Mouse (Mus musculus): ENCODE data around the gene Cd300lf. TPM values are rescaled to one million over a fixed set of nuclear protein-coding genes. Genes with fewer than 3 reads are reported as not detected.

Cd300lf gene
- polyA plus RNA-seq, 1 experiment from 2014 or later, result 0.15 TPM

DNA sequence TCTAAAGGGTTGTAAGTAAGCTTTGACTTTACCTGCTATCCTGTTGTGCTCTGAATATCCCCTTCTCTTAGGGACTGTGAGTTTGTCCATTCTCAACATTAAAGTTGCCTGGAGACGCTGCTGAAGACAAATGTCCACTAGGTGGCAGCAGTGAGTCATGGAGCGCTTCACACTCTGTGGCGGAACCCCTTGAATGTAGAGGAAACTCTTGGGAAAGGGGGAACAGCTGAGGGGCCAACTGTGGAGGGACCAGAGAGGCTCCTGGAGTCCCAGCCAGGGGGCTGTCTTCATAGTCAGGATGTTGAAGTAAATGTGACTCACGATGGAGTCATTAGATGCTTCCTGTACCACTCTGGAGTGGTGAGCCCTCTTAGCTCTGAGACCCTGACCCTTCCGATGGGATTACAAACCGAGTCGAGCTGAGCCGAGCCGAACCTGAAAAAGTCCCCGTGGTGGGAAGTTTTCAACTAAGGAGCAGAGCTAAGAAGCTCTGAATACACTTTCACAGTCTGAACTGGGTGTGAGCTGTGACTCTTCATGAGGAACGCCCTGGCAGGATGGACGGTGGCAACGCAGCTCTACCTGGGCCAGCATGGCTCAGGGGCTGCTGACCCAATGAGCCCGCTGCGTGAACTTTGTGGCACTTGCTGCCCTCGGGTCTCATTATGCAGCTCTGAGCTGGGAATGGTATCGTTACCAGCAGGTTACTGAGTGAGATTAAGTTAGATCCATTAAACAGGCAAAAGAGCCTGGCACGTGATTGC, 50.2 kb downstream of the Cd300lf start:
- H3K9me3 ChIP-seq, result no peaks in the 10 kb centered on the region
- H3K4me1 ChIP-seq, result peaks cover 23% of the 10 kb centered on the region
- H3K4me2 ChIP-seq (replicated peaks), result peak overlapping the region; percentile 9; the same call in 1 of the 2 replicates
- no peak overlapping the region for H3K27ac ChIP-seq (replicated peaks)
- H3K36me3 ChIP-seq, result no peaks in the 10 kb centered on the region
- 40% methylated on average over 18 of the region's 18 CpGs for WGBS
- peaks cover 36% of the 10 kb centered on the region for H3K27me3 ChIP-seq
- H3K9ac ChIP-seq (replicated peaks), result no peak overlapping the region
- ATAC-seq (ENCODE audit: low FRiP score, low read depth), result no peak
- no peak overlapping the region for H3K4me3 ChIP-seq

DNA sequence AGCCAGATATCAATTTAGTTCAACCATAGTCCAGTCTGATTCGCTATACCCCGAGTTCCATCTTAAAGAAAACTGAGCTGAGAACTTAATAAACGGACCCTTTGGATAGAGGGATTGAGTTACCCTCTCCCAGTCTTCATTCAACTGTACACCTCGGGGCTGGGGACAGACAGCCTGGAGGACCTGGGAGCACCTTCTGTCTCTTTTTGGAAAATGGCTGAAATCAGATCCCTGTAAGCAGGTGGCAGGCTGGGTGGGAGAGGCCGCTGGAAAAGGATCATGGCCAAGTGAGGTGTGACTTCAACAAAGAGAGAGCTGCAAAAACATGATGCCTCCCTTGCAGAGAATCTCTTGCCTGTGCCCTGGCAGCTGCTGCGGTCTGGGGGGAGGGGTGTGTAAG, 51.6 kb downstream of the Cd300lf start:
- WGBS, result 74% methylated on average over 6 of the region's 6 CpGs
- H3K9me3 ChIP-seq, result no peaks in the 10 kb centered on the region
- H3K36me3 ChIP-seq, result no peaks in the 10 kb centered on the region
- H3K27me3 ChIP-seq, result peaks cover 36% of the 10 kb centered on the region
- H3K4me1 ChIP-seq, result peaks cover 19% of the 10 kb centered on the region
- H3K9ac ChIP-seq (replicated peaks), result no peak overlapping the region
- H3K4me3 ChIP-seq, result no peak overlapping the region
- no peak for ATAC-seq (ENCODE audit: low FRiP score, low read depth)
- H3K27ac ChIP-seq (replicated peaks), result no peak overlapping the region
- H3K4me2 ChIP-seq (replicated peaks), result no peak overlapping the region

DNA sequence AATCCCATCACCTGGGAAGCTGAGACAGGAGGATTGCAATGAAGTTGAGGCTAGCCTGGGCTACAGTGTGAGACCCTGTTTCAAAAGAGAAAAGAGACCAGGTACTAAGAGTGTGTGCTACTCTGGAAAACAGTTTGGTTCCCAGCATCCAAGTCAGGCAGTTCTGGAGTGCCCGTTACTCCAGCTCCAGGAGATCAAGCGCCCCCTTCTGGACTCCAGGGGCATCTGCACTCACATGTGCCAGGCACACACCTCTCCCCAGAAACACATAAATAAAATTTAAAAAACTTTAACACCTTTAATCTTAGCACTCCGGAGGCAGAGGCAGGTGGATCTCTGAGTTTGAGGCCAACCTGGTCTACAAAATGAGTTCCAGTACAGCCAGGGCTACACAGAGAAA, 52.4 kb downstream of the Cd300lf start:
- H3K9ac ChIP-seq (replicated peaks), result no peak overlapping the region
- 65% methylated on average over 3 of the region's 3 CpGs for WGBS
- no peak for ATAC-seq (ENCODE audit: low FRiP score, low read depth)

DNA sequence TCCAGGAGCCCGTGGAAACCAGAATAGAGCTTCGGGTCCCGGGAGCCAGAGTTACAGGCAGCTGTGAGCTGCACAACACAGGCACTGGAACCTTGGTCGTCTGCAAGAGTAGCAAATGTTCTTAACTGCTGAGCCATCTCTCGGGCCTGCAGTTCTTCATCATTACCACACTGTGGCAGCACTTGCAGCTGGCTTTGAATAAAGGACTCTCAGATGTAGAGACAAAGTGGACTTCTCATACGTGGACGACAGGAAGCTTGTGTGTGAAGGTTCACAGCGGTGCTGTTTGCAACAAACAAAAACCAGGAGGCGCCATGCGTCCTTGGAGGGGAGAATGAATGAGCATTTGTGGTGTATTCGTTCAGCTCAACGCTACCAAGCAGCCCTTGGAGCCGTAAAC, 52.9 kb downstream of the Cd300lf start:
- H3K4me1 ChIP-seq, result peaks cover 19% of the 10 kb centered on the region
- no peaks in the 10 kb centered on the region for H3K9me3 ChIP-seq
- ATAC-seq (ENCODE audit: low FRiP score, low read depth), result no peak
- WGBS, result 37% methylated on average over 13 of the region's 13 CpGs
- H3K4me2 ChIP-seq (replicated peaks), result no peak overlapping the region
- no peak overlapping the region for H3K4me3 ChIP-seq
- no peak overlapping the region for H3K27ac ChIP-seq (replicated peaks)
- H3K9ac ChIP-seq (replicated peaks), result no peak overlapping the region
- no peaks in the 10 kb centered on the region for H3K36me3 ChIP-seq
- H3K27me3 ChIP-seq, result peaks cover 31% of the 10 kb centered on the region

More for the DNA sequence above, 52.4 kb downstream of the Cd300lf start:
- H3K36me3 ChIP-seq, result no peaks in the 10 kb centered on the region
- H3K27me3 ChIP-seq, result peaks cover 36% of the 10 kb centered on the region
- H3K27ac ChIP-seq (replicated peaks), result no peak overlapping the region
- peaks cover 19% of the 10 kb centered on the region for H3K4me1 ChIP-seq
- H3K4me2 ChIP-seq (replicated peaks), result no peak overlapping the region
- H3K9me3 ChIP-seq, result no peaks in the 10 kb centered on the region
- no peak overlapping the region for H3K4me3 ChIP-seq

DNA sequence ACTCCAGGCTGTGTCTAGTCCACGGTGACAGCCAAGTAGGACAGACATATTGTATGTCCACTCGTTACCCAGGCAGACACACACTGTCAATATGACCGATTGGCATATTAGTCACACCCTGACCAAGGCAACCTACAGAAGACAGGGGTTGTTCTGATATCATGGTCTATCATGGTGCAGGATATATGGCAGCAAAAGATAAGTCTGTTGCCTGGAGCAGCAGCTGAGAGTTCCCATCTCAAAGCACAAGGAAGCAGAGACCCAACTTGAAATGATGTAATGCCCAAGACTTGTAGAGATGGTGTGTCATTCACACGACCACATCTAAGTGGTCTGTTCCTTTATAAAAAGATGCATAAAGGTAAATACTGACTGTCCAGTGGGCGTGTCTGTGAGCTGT, 55.1 kb downstream of the Cd300lf start:
- Histone ChIP-seq H3K9me3 (no peaks in the 10 kb centered on the region), H3K4me1 (peaks cover 3% of the 10 kb centered on the region; the same call in 1 of the 2 replicates), H3K4me3 (no peak overlapping the region), H3K9ac (replicated peaks) (no peak overlapping the region), H3K36me3 (no peaks in the 10 kb centered on the region), H3K27me3 (peaks cover 17% of the 10 kb centered on the region), H3K27ac (replicated peaks) (no peak overlapping the region), H3K4me2 (replicated peaks) (no peak overlapping the region)
- 87% methylated on average over 5 of the region's 5 CpGs for WGBS
- no peak for ATAC-seq (ENCODE audit: low FRiP score, low read depth)

DNA sequence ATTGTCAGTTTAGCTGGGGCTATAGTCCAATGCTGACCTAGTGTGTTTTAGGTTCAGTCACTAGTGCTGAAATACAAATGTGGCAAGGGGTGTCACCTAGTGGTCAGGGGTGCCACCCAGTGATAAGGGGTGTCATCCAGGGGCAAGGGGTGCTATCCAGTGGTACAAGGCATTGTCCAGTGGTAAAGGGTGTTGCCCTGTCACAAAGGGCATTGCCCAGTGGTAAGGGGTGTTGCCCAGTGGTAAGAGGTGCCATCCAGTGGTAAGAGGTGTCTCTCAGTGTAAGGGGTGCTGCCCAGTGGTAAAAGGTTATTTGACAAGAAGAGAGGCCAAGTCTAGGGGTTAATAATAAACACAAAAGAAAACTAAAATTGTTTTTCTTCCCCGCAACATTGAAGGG, 56.4 kb downstream of the Cd300lf start:
- no peak overlapping the region for H3K27ac ChIP-seq (replicated peaks)
- no peaks in the 10 kb centered on the region for H3K36me3 ChIP-seq
- 96% methylated on average over 1 of the region's 1 CpGs for WGBS
- ATAC-seq (ENCODE audit: low FRiP score, low read depth), result no peak
- no peak overlapping the region for H3K4me3 ChIP-seq
- H3K4me1 ChIP-seq, result no peaks in the 10 kb centered on the region
- H3K9ac ChIP-seq (replicated peaks), result no peak overlapping the region
- H3K4me2 ChIP-seq (replicated peaks), result no peak overlapping the region
- H3K27me3 ChIP-seq, result peaks cover 25% of the 10 kb centered on the region
- no peaks in the 10 kb centered on the region for H3K9me3 ChIP-seq

DNA sequence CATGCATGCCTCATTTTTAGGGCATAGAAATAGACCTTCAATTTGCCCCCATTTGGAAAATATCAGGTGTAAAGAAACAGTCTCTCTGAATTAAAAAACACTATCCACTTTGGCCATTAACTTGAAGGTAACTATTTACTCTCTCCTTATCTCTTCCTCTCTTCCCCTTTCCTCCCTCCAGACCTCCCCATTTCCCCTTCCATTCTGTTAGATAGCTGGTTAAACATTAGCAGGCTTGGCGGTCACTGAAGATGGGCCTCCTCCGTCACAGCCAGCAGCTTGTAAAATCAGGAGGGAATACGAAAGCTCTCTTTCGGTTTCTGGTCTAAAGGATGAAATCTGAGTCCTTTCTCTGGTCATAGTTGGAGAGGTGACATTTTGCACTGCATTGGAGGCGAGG, 57.9 kb downstream of the Cd300lf start:
- H3K9ac ChIP-seq (replicated peaks), result no peak overlapping the region
- H3K9me3 ChIP-seq, result no peaks in the 10 kb centered on the region
- WGBS, result 79% methylated on average over 5 of the region's 5 CpGs

DNA sequence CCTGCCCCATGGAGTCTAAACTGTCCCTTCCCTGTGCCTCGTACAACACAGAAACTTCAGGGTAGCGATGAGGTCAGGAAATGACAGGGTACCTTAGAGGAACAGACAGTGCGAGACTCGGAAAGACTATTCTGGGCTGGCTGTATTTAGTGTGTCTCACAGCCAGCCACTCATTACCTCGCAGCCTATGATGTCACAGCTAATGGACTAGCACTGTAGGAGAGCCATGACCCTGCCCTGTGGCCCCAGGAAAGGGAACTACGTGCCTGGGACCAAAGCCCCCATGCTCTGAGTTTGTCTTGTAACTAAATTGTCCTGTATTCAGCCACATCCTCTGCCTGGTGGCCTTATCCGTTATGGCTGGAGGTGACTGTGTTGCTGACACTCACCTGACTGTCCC, 58.4 kb downstream of the Cd300lf start:
- no peak for ATAC-seq (ENCODE audit: low FRiP score, low read depth)
- Histone ChIP-seq H3K9ac (replicated peaks) (no peak overlapping the region), H3K4me3 (no peak overlapping the region), H3K9me3 (no peaks in the 10 kb centered on the region), H3K27ac (replicated peaks) (no peak overlapping the region), H3K36me3 (no peaks in the 10 kb centered on the region), H3K4me1 (peaks cover 18% of the 10 kb centered on the region), H3K4me2 (replicated peaks) (no peak overlapping the region), H3K27me3 (peaks cover 28% of the 10 kb centered on the region)
- 85% methylated on average over 7 of the region's 7 CpGs for WGBS

More for the DNA sequence above, 57.9 kb downstream of the Cd300lf start:
- H3K4me1 ChIP-seq, result peaks cover 14% of the 10 kb centered on the region
- H3K27ac ChIP-seq (replicated peaks), result no peak overlapping the region
- no peak overlapping the region for H3K4me3 ChIP-seq
- no peak overlapping the region for H3K4me2 ChIP-seq (replicated peaks)
- no peaks in the 10 kb centered on the region for H3K36me3 ChIP-seq
- H3K27me3 ChIP-seq, result peaks cover 24% of the 10 kb centered on the region
- ATAC-seq (ENCODE audit: low FRiP score, low read depth), result no peak

DNA sequence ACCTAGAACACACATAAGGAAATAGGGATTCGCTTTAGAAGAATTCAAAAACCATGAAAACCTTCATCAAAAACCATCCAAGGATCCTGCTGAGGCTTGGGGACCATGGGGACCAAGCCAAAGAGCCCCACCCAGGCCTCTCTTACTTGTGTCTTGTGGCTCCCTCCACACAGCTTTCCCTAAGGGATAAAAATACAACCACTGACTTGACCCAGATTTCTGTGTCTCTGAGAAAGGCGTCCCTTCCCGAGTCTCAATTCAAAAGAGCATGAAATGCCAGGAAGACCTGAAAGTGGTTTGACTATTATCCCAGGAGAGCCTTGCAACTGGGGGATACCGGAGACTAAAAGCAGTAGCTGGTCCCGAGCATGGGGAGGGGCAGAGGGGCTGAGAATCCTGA, 60.8 kb downstream of the Cd300lf start:
- Histone ChIP-seq H3K27ac (replicated peaks) (no peak overlapping the region), H3K9me3 (no peaks in the 10 kb centered on the region), H3K9ac (replicated peaks) (no peak overlapping the region), H3K27me3 (peaks cover 50% of the 10 kb centered on the region), H3K4me1 (peaks cover 18% of the 10 kb centered on the region), H3K36me3 (no peaks in the 10 kb centered on the region), H3K4me3 (no peak overlapping the region), H3K4me2 (replicated peaks) (no peak overlapping the region)
- WGBS, result 60% methylated on average over 5 of the region's 5 CpGs
- ATAC-seq (ENCODE audit: low FRiP score, low read depth), result no peak

DNA sequence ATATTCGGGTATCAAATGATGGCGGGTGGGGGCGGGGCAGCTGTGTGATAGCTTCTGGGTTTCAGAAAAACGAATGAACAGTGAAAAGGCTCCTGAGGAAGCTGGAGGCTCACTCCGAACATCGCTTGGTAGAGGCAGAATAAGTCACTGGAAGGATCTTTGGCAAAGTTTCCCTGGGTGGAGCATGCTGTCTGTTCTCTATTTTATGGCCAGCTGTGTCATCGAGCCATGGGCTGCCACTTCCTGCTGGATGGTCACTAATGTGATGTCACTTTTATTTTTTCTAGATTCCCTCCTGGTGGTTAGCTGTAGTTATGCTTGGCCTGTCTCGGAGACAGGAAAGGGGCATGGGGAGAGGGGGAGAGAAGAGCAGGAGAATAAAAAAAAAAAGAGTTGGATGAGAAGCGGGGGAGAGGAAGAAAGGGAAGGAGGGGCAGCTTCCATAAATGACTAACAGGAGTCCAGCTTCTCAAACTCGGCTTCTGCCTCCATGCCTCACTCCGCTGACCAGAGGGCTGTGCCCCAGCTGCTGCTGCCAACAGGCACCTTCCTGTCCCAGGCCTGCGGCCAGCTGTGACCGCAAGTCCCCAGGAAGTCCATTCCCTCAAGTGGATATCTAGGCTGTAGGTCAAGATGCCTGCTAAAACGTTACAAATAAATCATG, 62.0 kb downstream of the Cd300lf start:
- no peak overlapping the region for H3K4me3 ChIP-seq
- H3K27me3 ChIP-seq, result peaks cover 57% of the 10 kb centered on the region
- H3K9ac ChIP-seq (replicated peaks), result no peak overlapping the region
- H3K27ac ChIP-seq (replicated peaks), result no peak overlapping the region
- H3K9me3 ChIP-seq, result no peaks in the 10 kb centered on the region
- no peaks in the 10 kb centered on the region for H3K36me3 ChIP-seq
- WGBS, result 21% methylated on average over 13 of the region's 14 CpGs
- peak overlapping the region; percentile 35 for H3K4me2 ChIP-seq (replicated peaks)
- H3K4me1 ChIP-seq, result peaks cover 18% of the 10 kb centered on the region
- no peak for ATAC-seq (ENCODE audit: low FRiP score, low read depth)

DNA sequence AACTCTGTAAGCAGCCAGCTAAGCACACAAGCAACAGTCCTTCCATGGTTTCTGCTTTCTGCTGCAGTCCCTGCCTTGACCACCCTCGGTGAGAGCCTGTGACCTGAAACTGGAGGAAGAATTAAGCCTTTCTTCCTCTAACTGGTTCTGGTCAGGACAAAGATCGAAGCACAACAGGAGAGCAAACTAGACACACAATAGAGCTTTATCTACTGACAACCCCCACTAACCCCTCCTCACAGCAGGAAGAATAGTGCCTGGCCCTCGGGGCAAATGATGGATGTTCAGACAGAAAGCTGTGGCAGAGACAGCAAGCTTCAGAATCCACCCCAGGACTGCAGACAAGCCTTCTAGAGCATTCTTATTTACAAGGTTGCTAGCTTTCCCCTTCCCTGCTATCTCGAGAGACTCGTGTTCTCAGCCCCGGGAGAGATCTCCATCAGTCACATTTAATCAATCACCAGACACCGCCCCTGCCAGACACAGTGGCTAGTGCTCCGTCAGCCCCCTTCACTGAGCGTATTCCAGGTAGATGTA, 62.7 kb downstream of the Cd300lf start:
- Histone ChIP-seq H3K4me3 (no peak overlapping the region), H3K27me3 (peaks cover 61% of the 10 kb centered on the region)
- ATAC-seq (ENCODE audit: low FRiP score, low read depth), result no peak

DNA sequence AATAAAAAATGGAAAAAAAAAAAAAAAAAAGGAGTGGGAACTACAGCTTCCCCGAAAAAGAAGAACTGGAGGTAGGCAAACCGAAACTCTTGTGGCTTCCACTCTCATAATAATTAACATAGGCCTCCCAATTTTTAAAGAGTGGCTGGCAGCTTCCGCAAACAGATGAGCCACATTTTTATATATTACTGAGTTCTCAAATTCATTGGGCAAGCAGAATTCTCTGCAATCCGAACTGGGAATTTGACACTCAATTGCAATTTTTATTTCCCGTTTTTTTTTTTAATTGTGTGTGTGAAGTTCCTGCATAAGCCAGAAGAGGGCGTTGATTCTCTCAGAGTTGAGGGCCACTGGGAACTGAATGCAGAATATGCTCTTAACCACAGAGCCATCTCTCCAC, 67.0 kb downstream of the Cd300lf start:
- 71% methylated on average over 6 of the region's 6 CpGs for WGBS
- Histone ChIP-seq H3K9me3 (no peaks in the 10 kb centered on the region), H3K36me3 (no peaks in the 10 kb centered on the region), H3K4me2 (replicated peaks) (no peak overlapping the region), H3K4me3 (no peak overlapping the region), H3K27me3 (peaks cover 58% of the 10 kb centered on the region), H3K4me1 (peaks cover 13% of the 10 kb centered on the region), H3K9ac (replicated peaks) (no peak overlapping the region), H3K27ac (replicated peaks) (no peak overlapping the region)
- ATAC-seq (ENCODE audit: low FRiP score, low read depth), result no peak

More for the DNA sequence above, 62.7 kb downstream of the Cd300lf start:
- Histone ChIP-seq H3K36me3 (no peaks in the 10 kb centered on the region), H3K4me2 (replicated peaks) (peak overlapping the region; percentile 35), H3K9ac (replicated peaks) (no peak overlapping the region), H3K27ac (replicated peaks) (0 out of 2 replicates have a peak overlapping the region, but pooled peaks have one; percentile 20), H3K9me3 (no peaks in the 10 kb centered on the region), H3K4me1 (peaks cover 18% of the 10 kb centered on the region)
- 9% methylated on average over 9 of the region's 9 CpGs for WGBS

Measured in midbrain, embryonic 12.5 days (tissue).